Mouse (Mus musculus) liver, adult 2 months (tissue): ENCODE results near the gene Ankrd28.

ENCODE experiments used
- CTCF ChIP-seq: fragments of 200-500 bp; IDR thresholded peaks from 2 replicates; pipeline ENCODE4 v1.5.1; 2011; ENCODE audit warnings: low read depth, low read length, control low read depth
- POLR2A ChIP-seq: fragments of 200-500 bp; IDR thresholded peaks from 2 replicates; pipeline ENCODE4 v1.6.1; 2011; ENCODE audit warnings: low read length, control low read depth; ENCODE audit not compliant: insufficient read depth; ENCODE audit errors: extremely low read depth

- TF ChIP-seq POLR2A (no peak), CTCF (no peak)
Observed at GRCm38 (mm10) chr14:31734811-31735210, 95.6 kb downstream of the Ankrd28 start.
